Mouse (Mus musculus) monocyte, adult 5-6 weeks (primary cell): ENCODE results near the gene Tnfaip3. TPM values are rescaled to one million over a fixed set of nuclear protein-coding genes. Genes with fewer than 3 reads are reported as not detected.

Source experiments
- ATAC-seq: fragments of 153-309, 156-312 bp; replicated peaks from 2 replicates; pipeline ENCODE4 v1.8.0; 2017; ENCODE audit warnings: mild to moderate bottlenecking; ENCODE audit not compliant: low TSS enrichment, insufficient number of reproducible peaks, severe bottlenecking, poor library complexity, low FRiP score
- total RNA-seq: library from RNA; stranded (forward); fragments of 200-1000, 200-491, 200-594 nt; gene quantifications from 3 replicates; pipeline ENCODE4 v1.2.3, GENCODE M21; 2017

Tnfaip3 gene
- total RNA-seq, 1 experiment from 2014 or later = 333 TPM

- no peak for ATAC-seq
Observed at GRCm38 (mm10) chr10:18987907-18988199, 27.6 kb downstream of the Tnfaip3 start.

GRCm38 (mm10) chr10:18987046-18987906, 28.2 kb downstream of the Tnfaip3 start:
- no peak for ATAC-seq

- ATAC-seq = no peak
Observed at GRCm38 (mm10) chr10:18985516-18985915, 29.9 kb downstream of the Tnfaip3 start.

DNA sequence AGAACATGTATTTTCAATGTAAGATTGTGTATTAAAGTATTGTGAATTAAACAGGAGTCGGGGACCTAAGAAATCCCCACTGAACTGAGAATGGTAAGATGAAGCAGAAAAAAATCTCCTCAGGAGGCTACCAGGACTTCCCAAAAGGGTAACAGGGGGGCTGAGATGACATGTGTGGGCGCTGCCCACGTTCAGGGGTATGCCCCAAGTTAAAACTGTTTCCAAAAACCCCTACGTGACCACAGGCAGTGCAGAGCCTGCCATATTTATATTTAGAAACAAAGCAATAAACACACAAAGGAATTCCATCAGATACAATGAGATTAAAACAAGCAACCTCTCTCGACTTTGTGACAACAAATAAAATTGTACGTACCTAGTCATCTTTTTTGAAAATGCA, 31.9 kb downstream of the Tnfaip3 start:
- no peak for ATAC-seq

- no peak for ATAC-seq
Observed at GRCm38 (mm10) chr10:18974486-18974885, 41.0 kb downstream of the Tnfaip3 start.

GRCm38 (mm10) chr10:18966893-18967292, 48.6 kb downstream of the Tnfaip3 start:
- ATAC-seq = no peak

- no peak for ATAC-seq
Observed at GRCm38 (mm10) chr10:18965601-18966000, 49.9 kb downstream of the Tnfaip3 start.

DNA sequence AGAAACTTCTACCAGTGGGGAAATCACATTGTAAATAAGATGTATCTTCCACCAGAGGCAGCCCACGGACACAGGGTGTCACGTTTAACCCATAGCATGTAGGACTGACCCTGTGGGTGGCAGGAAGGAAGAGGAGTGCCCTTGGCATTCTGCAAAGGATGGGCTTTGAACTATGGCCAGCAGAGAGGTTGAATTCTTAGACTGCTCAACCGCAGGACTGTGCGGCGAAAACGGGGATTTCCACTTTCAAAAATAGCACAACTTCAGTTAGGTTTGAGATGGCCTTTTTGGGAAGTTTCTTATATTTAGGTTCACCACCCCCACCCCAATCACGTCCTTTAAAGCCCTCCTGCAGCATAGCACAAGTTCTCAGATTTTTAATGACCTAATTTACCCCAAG, 50.6 kb downstream of the Tnfaip3 start:
- peak; percentile 61; the same call in 1 of the 2 replicates for ATAC-seq

- no peak for ATAC-seq
Observed at GRCm38 (mm10) chr10:18959777-18960492, 55.5 kb downstream of the Tnfaip3 start.

DNA sequence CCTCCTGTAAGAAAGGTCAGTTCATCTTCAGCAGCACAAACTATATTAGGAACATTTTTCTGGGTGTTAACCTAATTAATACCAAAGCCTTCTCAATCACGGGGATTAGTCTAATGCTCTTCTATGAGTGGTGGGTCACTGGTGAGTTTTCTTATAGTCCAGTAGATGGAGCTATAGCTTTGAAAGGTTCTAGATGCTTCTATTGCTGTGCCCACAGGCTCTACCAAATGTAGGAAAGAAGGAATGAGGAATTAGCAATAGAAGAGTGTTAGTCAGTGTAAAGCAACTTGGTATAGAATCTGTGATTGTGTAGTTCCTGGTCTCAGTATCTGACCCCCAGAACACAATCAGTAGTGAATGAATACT, 61.8 kb downstream of the Tnfaip3 start:
- ATAC-seq = no peak

DNA sequence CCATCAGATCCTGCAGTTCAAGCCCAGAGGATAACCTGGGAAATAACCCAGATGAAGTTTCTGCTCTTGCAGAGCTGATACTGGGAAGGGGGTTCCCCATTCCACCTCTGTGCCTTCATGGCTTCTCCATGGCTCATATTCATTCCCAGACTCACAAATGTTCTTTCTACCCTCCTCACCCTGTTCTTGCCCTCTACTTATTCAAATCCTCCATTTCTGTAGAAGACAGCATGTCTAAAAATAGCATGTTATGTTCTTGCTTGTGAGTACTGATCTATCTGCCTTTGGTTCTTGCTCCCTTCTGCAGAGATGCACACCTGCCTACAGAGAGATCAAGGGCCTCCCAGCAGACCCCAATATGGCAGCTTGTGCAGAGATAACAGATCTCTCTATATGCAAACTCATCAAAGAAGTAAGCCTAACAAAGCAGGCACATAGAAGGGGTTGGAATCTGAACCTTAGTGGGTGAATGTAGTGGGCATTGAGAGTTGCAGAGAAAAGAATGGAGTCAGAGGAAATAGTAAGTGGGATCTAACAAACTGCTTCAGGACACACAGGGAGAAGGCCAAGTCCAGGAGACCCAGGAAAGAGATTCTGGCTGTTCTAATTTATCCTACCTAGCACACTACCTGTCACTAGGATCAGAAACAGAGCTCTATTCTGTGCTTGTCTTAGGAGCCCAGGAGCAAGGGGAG, 62.3 kb downstream of the Tnfaip3 start:
- no peak for ATAC-seq

Other genes starting within 250 kb of the Tnfaip3 start
- gene Gm4922, start 228.9 kb downstream of the Tnfaip3 start, total RNA-seq = not detected in 3 replicates
- gene Perp, start 170.6 kb downstream of the Tnfaip3 start, total RNA-seq = 2.4 to 14.3 TPM (median 11.1 TPM) in 3 replicates